Mouse (Mus musculus): ENCODE data around the gene Gm20431. TPM values are rescaled to one million over a fixed set of nuclear protein-coding genes. Genes with fewer than 3 reads are reported as not detected.

Gm20431 gene
- polyA plus RNA-seq, 1 experiment from 2014 or later: 11.5 TPM

GRCm38 (mm10) chr2:167585273-167585672, 76.0 kb downstream of the Gm20431 start:
- WGBS: 65% methylated on average over 2 of the region's 2 CpGs
- H3K4me2 ChIP-seq: no peak overlapping the region
- H3K27me3 ChIP-seq (replicated peaks): no peaks in the 10 kb centered on the region
- no peaks in the 10 kb centered on the region for H3K9me3 ChIP-seq (replicated peaks)
- no peak overlapping the region for H3K9ac ChIP-seq
- H3K4me1 ChIP-seq (replicated peaks): peaks cover 66% of the 10 kb centered on the region
- no peaks in the 10 kb centered on the region for H3K36me3 ChIP-seq
- ATAC-seq (ENCODE audit: insufficient number of reproducible peaks, low FRiP score): no peak
- peak overlapping the region; percentile 50; the same call in 1 of the 2 replicates for H3K27ac ChIP-seq (ENCODE audit: poor library complexity, severe bottlenecking)
- no peak overlapping the region for H3K4me3 ChIP-seq

DNA sequence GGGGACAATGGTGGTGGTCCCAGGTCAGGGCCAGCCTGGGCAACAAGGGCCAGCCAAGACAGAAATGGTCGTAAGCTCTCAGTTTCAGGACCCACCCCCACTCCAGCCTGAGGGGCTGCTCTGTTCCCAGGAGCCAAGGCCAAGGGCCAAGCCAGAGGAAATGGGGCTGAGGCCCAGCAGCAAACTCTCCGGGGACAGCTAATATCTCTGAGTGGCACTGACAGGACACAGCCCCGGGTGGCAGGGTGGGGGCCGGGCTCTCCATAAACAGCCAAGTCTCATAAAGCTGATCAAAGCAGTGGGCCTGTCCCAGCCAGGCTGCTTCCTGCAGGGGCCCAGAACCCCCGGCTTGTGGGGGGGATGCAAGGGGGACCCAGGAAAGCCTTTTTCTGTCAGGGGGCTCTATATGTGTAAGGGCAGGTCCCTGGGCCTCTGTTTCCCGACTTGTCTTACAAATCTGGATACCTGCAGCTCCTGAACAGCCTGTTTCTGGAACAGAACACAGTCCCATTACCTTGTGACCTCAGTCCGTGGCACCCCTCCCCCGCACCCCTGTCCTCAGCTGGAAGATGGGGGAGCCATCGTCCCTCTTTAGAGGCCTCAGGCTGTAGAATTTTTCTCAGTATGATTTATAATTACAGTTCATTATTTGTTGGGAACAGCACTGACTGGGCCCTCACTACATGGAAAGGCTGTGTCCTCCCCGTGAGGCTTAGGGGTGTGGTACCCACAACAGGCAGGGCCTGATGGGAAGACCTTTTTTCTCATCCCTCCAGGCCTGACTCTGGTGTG, 77.9 kb downstream of the Gm20431 start:
- Histone ChIP-seq H3K4me3 (no peak overlapping the region), H3K4me2 (no peak overlapping the region), H3K9ac (0 out of 2 replicates have a peak overlapping the region, but pooled peaks have one; percentile 4), H3K27me3 (replicated peaks) (no peaks in the 10 kb centered on the region), H3K4me1 (replicated peaks) (peaks cover 59% of the 10 kb centered on the region), H3K27ac (ENCODE audit: poor library complexity, severe bottlenecking) (peak overlapping the region; percentile 48), H3K36me3 (no peaks in the 10 kb centered on the region), H3K9me3 (replicated peaks) (no peaks in the 10 kb centered on the region)
- peak; percentile 61 for ATAC-seq (ENCODE audit: insufficient number of reproducible peaks, low FRiP score)
- 25% methylated on average over 10 of the region's 10 CpGs for WGBS

- 46% methylated on average over 5 of the region's 5 CpGs for WGBS
- Histone ChIP-seq H3K27me3 (replicated peaks) (no peaks in the 10 kb centered on the region), H3K27ac (ENCODE audit: poor library complexity, severe bottlenecking) (no peak overlapping the region)
These were observed 82.8 kb downstream of the Gm20431 start for GRCm38 (mm10) chr2:167578521-167578920.

DNA sequence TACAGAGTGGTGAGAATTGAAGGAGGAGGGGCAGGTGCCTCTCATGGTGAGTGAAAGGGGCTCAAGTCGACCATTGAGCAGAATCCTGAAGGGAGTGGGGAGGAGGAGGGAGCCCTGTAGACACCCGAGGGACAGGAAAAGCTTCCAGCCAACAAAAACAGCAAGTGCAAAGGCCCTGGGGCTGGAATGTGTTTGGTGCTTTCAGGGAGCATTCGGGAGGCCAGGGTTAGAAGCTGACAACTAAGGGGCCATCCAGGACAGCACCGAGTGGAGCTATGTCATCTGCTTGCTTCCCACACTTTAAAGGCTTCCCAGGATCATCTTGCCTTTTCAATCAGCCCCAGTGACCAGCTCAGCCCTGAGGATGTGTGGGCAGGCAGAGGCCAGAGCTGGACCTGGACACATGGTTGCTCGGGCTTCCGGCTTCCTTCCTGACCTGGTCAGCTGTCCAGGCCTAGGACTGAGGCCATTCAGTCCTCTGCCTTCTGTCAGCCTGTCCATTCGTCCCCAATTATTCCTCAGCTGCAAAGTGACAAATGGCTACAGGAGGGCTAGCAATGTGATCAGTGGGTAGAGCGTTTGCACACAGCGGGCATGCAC, 84.0 kb downstream of the Gm20431 start:
- Histone ChIP-seq H3K27me3 (replicated peaks) (no peaks in the 10 kb centered on the region), H3K4me1 (replicated peaks) (peaks cover 15% of the 10 kb centered on the region), H3K36me3 (no peaks in the 10 kb centered on the region), H3K9ac (no peak overlapping the region), H3K27ac (ENCODE audit: poor library complexity, severe bottlenecking) (no peak overlapping the region), H3K9me3 (replicated peaks) (no peaks in the 10 kb centered on the region), H3K4me2 (no peak overlapping the region), H3K4me3 (no peak overlapping the region)
- ATAC-seq (ENCODE audit: insufficient number of reproducible peaks, low FRiP score): no peak
- WGBS: 58% methylated on average over 9 of the region's 9 CpGs

More at GRCm38 (mm10) chr2:167578521-167578920, 82.8 kb downstream of the Gm20431 start:
- no peak overlapping the region for H3K4me2 ChIP-seq
- H3K9ac ChIP-seq: no peak overlapping the region
- H3K9me3 ChIP-seq (replicated peaks): no peaks in the 10 kb centered on the region
- ATAC-seq (ENCODE audit: insufficient number of reproducible peaks, low FRiP score): no peak
- peaks cover 27% of the 10 kb centered on the region for H3K4me1 ChIP-seq (replicated peaks)
- H3K36me3 ChIP-seq: no peaks in the 10 kb centered on the region
- no peak overlapping the region for H3K4me3 ChIP-seq

DNA sequence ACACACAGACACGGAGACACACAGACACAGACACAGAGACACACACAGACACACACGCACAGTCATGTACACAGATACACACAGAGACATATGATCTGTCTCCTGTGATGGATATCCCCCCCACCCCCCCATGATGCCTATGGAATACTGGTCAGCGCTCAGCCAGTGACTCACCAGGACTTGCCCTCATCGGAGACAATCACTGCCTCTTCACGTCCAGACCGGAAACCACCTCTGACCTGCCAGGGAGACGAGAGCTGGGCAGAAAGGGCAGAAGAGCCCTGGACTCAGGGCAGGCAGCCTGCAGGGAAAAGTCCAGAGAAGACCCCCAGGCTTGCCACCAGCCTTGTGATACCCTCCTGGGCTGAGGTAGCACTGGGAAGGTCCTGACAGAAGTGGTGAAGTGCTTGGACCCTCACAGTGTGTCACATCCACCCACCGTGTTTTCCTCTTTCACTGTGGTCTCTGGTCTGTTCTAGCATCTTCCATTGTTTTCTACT, 85.1 kb downstream of the Gm20431 start:
- no peak overlapping the region for H3K4me2 ChIP-seq
- peaks cover 4% of the 10 kb centered on the region; the same call in 1 of the 2 replicates for H3K4me1 ChIP-seq (replicated peaks)
- H3K27ac ChIP-seq (ENCODE audit: poor library complexity, severe bottlenecking): no peak overlapping the region
- H3K27me3 ChIP-seq (replicated peaks): no peaks in the 10 kb centered on the region
- no peak for ATAC-seq (ENCODE audit: insufficient number of reproducible peaks, low FRiP score)
- no peaks in the 10 kb centered on the region for H3K9me3 ChIP-seq (replicated peaks)
- 70% methylated on average over 8 of the region's 8 CpGs for WGBS
- no peaks in the 10 kb centered on the region for H3K36me3 ChIP-seq
- no peak overlapping the region for H3K4me3 ChIP-seq
- no peak overlapping the region for H3K9ac ChIP-seq

DNA sequence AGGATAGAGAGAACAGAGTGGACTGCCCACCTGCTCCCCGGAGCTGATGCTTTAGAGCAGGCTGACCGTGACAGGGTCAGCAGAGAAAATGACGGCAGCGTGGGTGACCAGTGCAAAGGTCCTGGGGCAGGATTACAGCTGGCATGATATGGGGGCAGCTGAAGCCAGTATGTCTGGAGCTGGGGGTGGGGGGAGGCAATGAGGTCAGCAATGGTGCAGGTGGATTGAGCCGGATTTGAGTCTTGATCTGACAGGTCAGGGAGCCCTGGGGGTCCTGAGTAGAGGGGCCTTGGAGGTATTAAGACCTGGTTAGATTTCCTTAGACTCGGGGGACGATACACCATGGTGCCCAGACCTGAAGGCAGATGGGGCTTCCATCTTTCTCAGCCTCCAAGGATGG, 85.7 kb downstream of the Gm20431 start:
- Histone ChIP-seq H3K9ac (no peak overlapping the region), H3K4me3 (no peak overlapping the region), H3K27ac (ENCODE audit: poor library complexity, severe bottlenecking) (no peak overlapping the region), H3K9me3 (replicated peaks) (no peaks in the 10 kb centered on the region), H3K36me3 (no peaks in the 10 kb centered on the region), H3K27me3 (replicated peaks) (no peaks in the 10 kb centered on the region), H3K4me2 (no peak overlapping the region), H3K4me1 (replicated peaks) (peaks cover 8% of the 10 kb centered on the region; the same call in 1 of the 2 replicates)
- WGBS: 90% methylated on average over 7 of the region's 7 CpGs
- ATAC-seq (ENCODE audit: insufficient number of reproducible peaks, low FRiP score): no peak

GRCm38 (mm10) chr2:167574814-167575213, 86.5 kb downstream of the Gm20431 start:
- no peak overlapping the region for H3K4me3 ChIP-seq
- no peaks in the 10 kb centered on the region for H3K27me3 ChIP-seq (replicated peaks)
- H3K4me1 ChIP-seq (replicated peaks): peaks cover 16% of the 10 kb centered on the region
- no peaks in the 10 kb centered on the region for H3K36me3 ChIP-seq
- no peak overlapping the region for H3K9ac ChIP-seq
- H3K9me3 ChIP-seq (replicated peaks): no peaks in the 10 kb centered on the region
- no peak for ATAC-seq (ENCODE audit: insufficient number of reproducible peaks, low FRiP score)
- 60% methylated on average over 9 of the region's 9 CpGs for WGBS
- no peak overlapping the region for H3K4me2 ChIP-seq
- no peak overlapping the region for H3K27ac ChIP-seq (ENCODE audit: poor library complexity, severe bottlenecking)

DNA sequence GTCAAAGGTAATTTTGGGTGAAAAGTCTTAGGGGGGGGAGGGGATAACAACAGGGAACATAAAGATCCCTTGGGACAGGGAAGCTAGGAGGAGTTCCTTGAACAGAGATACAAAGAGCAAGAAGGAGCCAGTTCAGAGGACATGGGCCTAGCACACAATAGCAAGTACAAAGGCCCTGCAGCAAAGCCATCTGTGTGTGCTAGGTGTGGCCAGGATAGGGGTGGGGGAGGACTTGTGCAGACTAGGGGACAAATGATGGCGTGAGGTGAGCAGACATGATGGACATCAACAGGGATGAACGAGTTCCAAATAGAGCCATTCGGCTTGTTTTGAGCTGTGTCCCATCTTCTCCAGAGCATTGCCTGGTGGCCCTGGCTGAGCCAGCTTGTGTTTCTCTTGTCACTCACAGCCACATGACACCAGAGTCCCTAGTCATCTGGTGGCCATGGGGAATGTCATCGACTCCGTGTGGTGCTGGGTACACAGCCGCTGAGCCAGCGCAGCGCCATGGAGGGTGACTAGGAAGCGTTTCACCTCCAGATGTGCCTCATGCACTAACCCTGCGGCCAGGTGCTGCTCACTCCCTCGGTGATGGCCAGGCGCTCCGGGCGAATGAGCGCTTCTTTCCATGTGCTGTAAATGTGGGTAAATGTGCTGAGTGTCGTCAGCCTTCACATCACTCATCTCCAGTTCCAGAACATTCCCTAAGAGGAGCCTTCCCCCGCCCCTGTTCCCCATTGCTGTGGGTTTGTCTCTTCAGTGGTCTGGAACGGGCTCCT, 89.7 kb downstream of the Gm20431 start:
- H3K27me3 ChIP-seq (replicated peaks): no peaks in the 10 kb centered on the region
- H3K4me1 ChIP-seq (replicated peaks): peaks cover 13% of the 10 kb centered on the region
- no peak overlapping the region for H3K4me3 ChIP-seq
- WGBS: 80% methylated on average over 18 of the region's 18 CpGs
- H3K36me3 ChIP-seq: no peaks in the 10 kb centered on the region
- ATAC-seq (ENCODE audit: insufficient number of reproducible peaks, low FRiP score): no peak
- no peak overlapping the region for H3K9ac ChIP-seq
- H3K9me3 ChIP-seq (replicated peaks): no peaks in the 10 kb centered on the region
- no peak overlapping the region for H3K27ac ChIP-seq (ENCODE audit: poor library complexity, severe bottlenecking)
- H3K4me2 ChIP-seq: no peak overlapping the region

DNA sequence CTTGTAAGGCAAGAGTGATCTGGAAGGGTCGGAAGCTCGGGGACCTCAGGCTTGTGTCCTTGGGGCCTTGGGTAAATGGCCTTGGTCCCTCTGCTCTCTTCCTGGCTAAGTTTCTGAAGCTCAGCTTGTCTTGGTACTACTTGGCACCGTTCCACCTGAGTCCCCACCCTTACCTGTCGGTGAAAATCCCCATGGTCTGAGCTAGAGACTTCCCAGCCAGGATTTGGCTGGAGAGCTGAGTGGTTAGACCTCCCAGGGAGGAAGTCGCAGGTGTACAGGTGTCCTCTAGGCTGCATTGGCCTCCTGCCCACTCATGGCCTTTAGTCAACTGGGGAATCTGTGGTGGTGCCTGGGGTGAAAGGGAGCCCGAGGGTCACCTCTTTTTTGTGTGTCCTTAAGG, 90.5 kb downstream of the Gm20431 start:
- ATAC-seq (ENCODE audit: insufficient number of reproducible peaks, low FRiP score): no peak
- no peak overlapping the region for H3K9ac ChIP-seq
- no peak overlapping the region for H3K4me3 ChIP-seq
- H3K9me3 ChIP-seq (replicated peaks): no peaks in the 10 kb centered on the region
- 90% methylated on average over 6 of the region's 6 CpGs for WGBS
- peak overlapping the region; percentile 23; the same call in 1 of the 2 replicates for H3K27ac ChIP-seq (ENCODE audit: poor library complexity, severe bottlenecking)
- H3K27me3 ChIP-seq (replicated peaks): no peaks in the 10 kb centered on the region
- no peaks in the 10 kb centered on the region for H3K36me3 ChIP-seq
- H3K4me1 ChIP-seq (replicated peaks): peaks cover 13% of the 10 kb centered on the region
- H3K4me2 ChIP-seq: no peak overlapping the region

- Histone ChIP-seq H3K4me1 (replicated peaks) (peaks cover 20% of the 10 kb centered on the region), H3K4me3 (no peak overlapping the region), H3K4me2 (no peak overlapping the region), H3K9ac (no peak overlapping the region), H3K36me3 (no peaks in the 10 kb centered on the region), H3K27me3 (replicated peaks) (no peaks in the 10 kb centered on the region), H3K9me3 (replicated peaks) (no peaks in the 10 kb centered on the region), H3K27ac (ENCODE audit: poor library complexity, severe bottlenecking) (peak overlapping the region; percentile 23)
- WGBS: 53% methylated on average over 13 of the region's 13 CpGs
- no peak for ATAC-seq (ENCODE audit: insufficient number of reproducible peaks, low FRiP score)
These were observed 91.2 kb downstream of the Gm20431 start for GRCm38 (mm10) chr2:167569934-167570651.
